Mouse (Mus musculus) testis, adult 2 months (tissue): ENCODE measurements at regions not wholly inside any gene's neighbourhood (a gene's known extent, or its start where the extent isn't known, plus 50 kb on each side); places are given as distances from the start of the nearest gene placed in this dataset.

Experiments
- H3K27ac ChIP-seq: fragments of 200-500 bp; 2 replicates; pipeline ENCODE4 v1.5.1; 2012; ENCODE audit warnings: low read depth, low read length; ENCODE audit not compliant: control insufficient read depth, insufficient read depth
- H3K27me3 ChIP-seq: fragments of 200-500 bp; 2 replicates; pipeline ENCODE4 v1.6.1; 2012; ENCODE audit warnings: mild to moderate bottlenecking, low read length, moderate library complexity; ENCODE audit not compliant: control insufficient read depth, insufficient read depth
- H3K36me3 ChIP-seq: fragments of 200-500 bp; 2 replicates; pipeline ENCODE4 v1.6.1; 2012; ENCODE audit warnings: mild to moderate bottlenecking, low read length; ENCODE audit not compliant: control insufficient read depth, insufficient read depth
- H3K4me1 ChIP-seq: fragments of 200-500 bp; 2 replicates; pipeline ENCODE4 v1.6.1; 2012; ENCODE audit warnings: low read length; ENCODE audit not compliant: control insufficient read depth, insufficient read depth
- H3K4me3 ChIP-seq: fragments of 200-500 bp; 2 replicates; pipeline ENCODE4 v1.5.1; 2012; ENCODE audit warnings: low read depth, mild to moderate bottlenecking, low read length, moderate library complexity, mixed read lengths; ENCODE audit not compliant: control insufficient read depth
- CTCF ChIP-seq: fragments of 200-500 bp; IDR thresholded peaks from 2 replicates; pipeline ENCODE4 v1.5.1; 2012; ENCODE audit warnings: low read depth, mild to moderate bottlenecking, inconsistent platforms, low read length, moderate library complexity; ENCODE audit not compliant: control insufficient read depth, insufficient read depth, insufficient replicate concordance
- POLR2A ChIP-seq: fragments of 200-500 bp; IDR thresholded peaks from 2 replicates; pipeline ENCODE4 v1.6.1; 2012; ENCODE audit warnings: low read depth, mild to moderate bottlenecking, inconsistent platforms, low read length, moderate library complexity; ENCODE audit not compliant: control insufficient read depth

GRCm38 (mm10) chr17:51358362-51358739, 179.2 kb upstream of the Tbc1d5 start:
- H3K27ac ChIP-seq, result no peak overlapping the region
- TF ChIP-seq POLR2A, result no peak
- TF ChIP-seq CTCF, result no peak
- H3K4me1 ChIP-seq, result peaks cover 6% of the 10 kb centered on the region
- H3K36me3 ChIP-seq, result no peaks in the 10 kb centered on the region
- no peaks in the 10 kb centered on the region for H3K27me3 ChIP-seq
- H3K4me3 ChIP-seq, result no peak overlapping the region

DNA sequence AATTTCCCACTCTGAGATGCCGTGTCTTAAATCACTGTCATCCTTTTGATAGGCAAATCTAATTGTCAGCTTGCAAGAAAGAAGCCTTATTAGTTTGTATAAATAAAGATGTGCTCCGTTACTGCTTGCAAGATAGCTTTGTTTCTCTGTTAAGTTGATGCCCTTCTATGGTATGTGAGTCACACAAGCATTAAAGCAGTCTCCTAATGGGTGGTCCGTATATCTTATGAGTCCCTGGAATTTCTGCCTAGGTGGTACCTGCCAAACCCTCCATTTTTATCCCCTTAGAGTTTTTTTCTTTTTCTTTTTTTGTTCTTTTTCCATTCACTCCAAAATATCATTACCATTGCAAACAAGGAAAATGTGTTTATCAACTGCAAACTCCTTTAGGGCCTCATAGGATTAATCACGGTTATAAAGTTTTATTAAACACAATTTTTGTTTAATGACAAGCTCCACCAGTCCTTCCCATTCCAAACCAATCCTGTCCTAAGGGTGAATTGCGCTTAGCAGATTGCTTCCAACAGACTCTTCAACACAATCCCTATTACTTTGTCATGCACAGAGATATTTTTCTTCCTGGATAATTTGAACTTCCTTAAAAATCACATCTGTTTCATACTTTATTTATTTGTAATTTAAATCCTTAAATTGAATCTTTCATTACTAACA, 178.7 kb upstream of the Tbc1d5 start:
- Histone ChIP-seq H3K36me3 (no peaks in the 10 kb centered on the region), H3K27me3 (no peaks in the 10 kb centered on the region), H3K27ac (no peak overlapping the region), H3K4me3 (no peak overlapping the region), H3K4me1 (peaks cover 6% of the 10 kb centered on the region)
- TF ChIP-seq CTCF (no peak), POLR2A (no peak)

- TF ChIP-seq CTCF (no peak), POLR2A (no peak)
- Histone ChIP-seq H3K27ac (no peak overlapping the region), H3K4me1 (no peaks in the 10 kb centered on the region), H3K27me3 (no peaks in the 10 kb centered on the region), H3K36me3 (no peaks in the 10 kb centered on the region), H3K4me3 (no peak overlapping the region)
Measured at GRCm38 (mm10) chr17:51356447-51356846, 177.3 kb upstream of the Tbc1d5 start.

DNA sequence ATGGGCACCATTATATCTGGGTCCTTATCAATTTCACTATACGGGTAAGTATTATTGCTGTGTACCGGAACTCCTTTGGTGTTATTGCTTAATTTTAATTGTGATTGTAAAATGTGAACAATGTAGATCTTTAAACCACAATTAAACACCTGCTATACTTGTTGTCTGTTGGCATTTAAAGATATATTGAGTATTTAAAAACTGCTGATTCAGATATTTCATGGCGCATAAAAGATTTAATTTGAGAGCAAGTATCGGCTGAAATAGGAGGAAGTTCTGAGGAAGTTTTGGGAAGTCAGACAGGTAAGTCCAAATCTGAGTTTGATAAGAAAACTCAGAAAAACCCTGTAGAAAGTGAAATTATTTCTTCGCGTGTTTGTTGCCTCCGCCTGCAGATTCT, 142.7 kb upstream of the Tbc1d5 start:
- Histone ChIP-seq H3K4me1 (peaks cover 3% of the 10 kb centered on the region; the same call in 1 of the 2 replicates), H3K27me3 (no peaks in the 10 kb centered on the region), H3K27ac (no peak overlapping the region), H3K4me3 (no peak overlapping the region), H3K36me3 (no peaks in the 10 kb centered on the region)
- TF ChIP-seq POLR2A (no peak), CTCF (no peak)

DNA sequence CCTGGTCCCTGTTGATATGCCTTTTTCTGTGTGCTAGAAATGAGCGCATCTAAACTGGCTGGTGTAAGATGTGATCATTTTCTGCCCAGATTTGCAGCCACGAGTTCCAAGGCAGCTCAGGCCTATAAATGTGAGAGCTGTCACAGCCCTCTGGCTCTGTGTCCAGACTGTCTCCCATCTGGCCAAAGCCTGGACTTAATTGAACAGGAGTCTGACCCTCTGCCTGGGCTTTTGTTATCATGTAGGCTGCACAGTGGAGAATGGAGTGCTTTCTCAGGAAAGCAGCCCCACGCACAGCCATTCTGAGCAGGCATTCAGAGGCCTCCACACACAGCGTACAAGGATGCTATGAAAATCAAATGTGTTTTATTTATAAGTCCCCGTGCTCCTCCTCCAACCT, 141.9 kb upstream of the Tbc1d5 start:
- Histone ChIP-seq H3K27ac (no peak overlapping the region), H3K4me3 (no peak overlapping the region), H3K27me3 (no peaks in the 10 kb centered on the region), H3K4me1 (peaks cover 3% of the 10 kb centered on the region; the same call in 1 of the 2 replicates), H3K36me3 (no peaks in the 10 kb centered on the region)
- no peak for TF ChIP-seq POLR2A
- no peak for TF ChIP-seq CTCF

DNA sequence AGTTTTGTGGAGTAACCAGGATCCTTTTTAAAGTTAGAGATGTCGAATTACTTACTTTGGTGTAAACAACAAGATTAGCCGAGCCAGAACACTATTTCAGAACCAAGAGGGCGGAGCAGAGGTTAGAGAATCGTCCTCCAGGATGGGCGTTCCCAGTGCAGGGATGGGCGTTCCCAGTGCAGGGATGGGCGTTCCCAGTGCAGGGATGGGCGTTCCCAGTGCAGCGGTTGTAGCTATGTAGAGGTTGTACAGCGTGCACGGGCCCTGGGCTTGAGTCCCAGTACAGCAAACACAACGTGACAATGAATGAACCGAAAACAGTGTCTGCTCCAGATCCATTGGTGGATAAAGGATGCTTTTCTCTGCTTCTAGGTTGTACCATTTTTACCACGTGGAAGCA, 125.8 kb upstream of the Tbc1d5 start:
- Histone ChIP-seq H3K36me3 (no peaks in the 10 kb centered on the region), H3K27me3 (no peaks in the 10 kb centered on the region), H3K4me1 (peaks cover 3% of the 10 kb centered on the region), H3K27ac (no peak overlapping the region), H3K4me3 (no peak overlapping the region)
- no peak for TF ChIP-seq POLR2A

- no peaks in the 10 kb centered on the region for H3K27me3 ChIP-seq
- H3K4me1 ChIP-seq, result no peaks in the 10 kb centered on the region
- TF ChIP-seq CTCF, result no peak
- TF ChIP-seq POLR2A, result no peak
- no peaks in the 10 kb centered on the region for H3K36me3 ChIP-seq
- no peak overlapping the region for H3K27ac ChIP-seq
- no peak overlapping the region for H3K4me3 ChIP-seq
Measured at GRCm38 (mm10) chr17:51290741-51291140, 111.6 kb upstream of the Tbc1d5 start.

- no peaks in the 10 kb centered on the region for H3K4me1 ChIP-seq
- H3K36me3 ChIP-seq, result no peaks in the 10 kb centered on the region
- H3K27ac ChIP-seq, result no peak overlapping the region
- H3K27me3 ChIP-seq, result no peaks in the 10 kb centered on the region
- no peak overlapping the region for H3K4me3 ChIP-seq
- TF ChIP-seq POLR2A, result no peak
- peak; percentile 69; the same call in 1 of the 2 replicates for TF ChIP-seq CTCF
Measured at GRCm38 (mm10) chr17:51288751-51289150, 109.6 kb upstream of the Tbc1d5 start.
